Mouse (Mus musculus): ENCODE results near the gene Smim7. TPM values are rescaled to one million over a fixed set of nuclear protein-coding genes. Genes with fewer than 3 reads are reported as not detected.

Smim7 gene
- polyA plus RNA-seq (2012), result 0.66 and 0.97 TPM in 2 replicates

DNA sequence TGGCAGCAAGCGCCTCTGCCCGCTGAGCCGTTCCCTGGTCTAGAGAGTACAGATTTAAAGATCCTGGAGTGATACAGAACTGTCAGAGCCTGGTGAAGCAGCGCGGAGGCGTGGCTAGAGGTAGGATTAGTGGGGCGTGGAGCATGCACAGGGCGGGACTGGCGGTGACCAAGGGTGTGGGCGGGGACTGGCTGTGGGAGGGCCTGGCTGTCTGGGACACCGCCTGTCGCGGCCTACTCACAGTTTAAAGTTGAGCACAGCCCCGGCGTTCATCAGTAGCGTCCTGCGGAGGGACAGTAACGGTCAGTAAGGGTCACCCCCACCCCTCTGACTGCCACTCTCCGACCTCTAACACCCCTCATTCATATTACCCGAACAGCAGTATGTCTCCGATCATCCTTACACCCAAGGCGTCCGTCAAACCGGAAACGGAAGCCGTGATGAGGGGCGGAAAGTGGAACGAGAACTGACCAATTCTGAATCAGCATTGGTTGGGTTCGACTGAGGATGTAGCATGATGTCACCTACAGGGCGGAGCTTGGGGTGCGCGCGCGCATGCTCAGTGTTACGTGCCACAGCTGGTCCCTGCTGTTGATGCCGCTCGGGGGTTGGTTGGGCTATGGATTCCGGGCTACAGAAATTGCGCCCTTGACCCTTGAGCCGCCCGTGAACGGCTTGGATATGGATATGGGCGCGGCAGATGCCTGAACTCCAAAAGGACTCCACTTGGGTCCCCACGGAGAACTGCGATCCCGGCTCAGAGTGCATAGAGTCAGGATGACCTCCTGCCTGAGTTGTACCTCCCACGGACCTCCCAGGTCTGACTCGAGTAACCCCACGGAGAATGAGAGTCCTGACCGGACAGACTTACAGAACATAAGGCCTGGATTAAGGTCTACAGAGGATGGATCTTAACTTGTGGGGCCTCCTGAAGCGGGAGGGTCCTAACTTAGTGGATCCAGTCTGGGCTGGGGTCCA lies at the start of gene Smim7:
Gene Smim7 (minus strand): TSS at position 456 of the 978 bp plus-strand sequence.
- Histone ChIP-seq H3K4me3 (replicated peaks) (peak within 1 kb of the TSS; percentile 91), H3K9me3 (ENCODE audit: control insufficient read depth, low read length) (no peaks in the 10 kb centered on the region), H3K27me3 (ENCODE audit: control insufficient read depth) (peaks cover 11% of the 10 kb centered on the region), H3K4me1 (ENCODE audit: control insufficient read depth) (peaks cover 36% of the 10 kb centered on the region), H3K36me3 (ENCODE audit: control insufficient read depth) (peaks cover 38% of the 10 kb centered on the region)
- TF ChIP-seq GATA1 (IDR thresholded peaks at IDR 0.05; ENCODE audit: low read length) (peak; percentile 19; the same call in 1 of the 2 replicates), TAL1 (IDR thresholded peaks at IDR 0.05; ENCODE audit: low read length) (no peak)

DNA sequence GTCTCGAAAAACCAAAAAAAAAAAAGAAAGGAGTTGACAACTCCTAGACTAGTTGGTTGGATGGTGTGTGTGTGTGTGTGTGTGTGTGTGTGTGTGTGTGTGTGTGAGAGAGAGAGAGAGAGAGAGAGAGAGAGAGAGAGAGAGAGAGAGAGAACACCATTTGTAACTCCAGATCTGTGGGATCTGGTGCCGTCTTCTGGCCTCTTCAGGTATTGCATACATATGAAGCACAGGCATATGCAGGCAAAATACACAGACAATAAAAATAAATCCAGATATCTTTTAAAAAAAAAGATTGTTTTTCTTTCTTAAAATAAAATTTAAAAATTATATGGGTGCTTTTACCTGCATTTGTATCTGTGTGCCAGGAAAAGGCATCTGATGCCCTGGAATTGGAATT lies 19.3 kb upstream of the Smim7 start:
- Histone ChIP-seq H3K36me3 (ENCODE audit: control insufficient read depth) (no peaks in the 10 kb centered on the region), H3K27me3 (ENCODE audit: control insufficient read depth) (no peaks in the 10 kb centered on the region), H3K4me3 (replicated peaks) (no peak overlapping the region), H3K9me3 (ENCODE audit: control insufficient read depth, low read length) (no peaks in the 10 kb centered on the region), H3K4me1 (ENCODE audit: control insufficient read depth) (no peaks in the 10 kb centered on the region)
- no peak for TF ChIP-seq GATA1 (IDR thresholded peaks at IDR 0.05; ENCODE audit: low read length)
- no peak for TF ChIP-seq TAL1 (IDR thresholded peaks at IDR 0.05; ENCODE audit: low read length)

DNA sequence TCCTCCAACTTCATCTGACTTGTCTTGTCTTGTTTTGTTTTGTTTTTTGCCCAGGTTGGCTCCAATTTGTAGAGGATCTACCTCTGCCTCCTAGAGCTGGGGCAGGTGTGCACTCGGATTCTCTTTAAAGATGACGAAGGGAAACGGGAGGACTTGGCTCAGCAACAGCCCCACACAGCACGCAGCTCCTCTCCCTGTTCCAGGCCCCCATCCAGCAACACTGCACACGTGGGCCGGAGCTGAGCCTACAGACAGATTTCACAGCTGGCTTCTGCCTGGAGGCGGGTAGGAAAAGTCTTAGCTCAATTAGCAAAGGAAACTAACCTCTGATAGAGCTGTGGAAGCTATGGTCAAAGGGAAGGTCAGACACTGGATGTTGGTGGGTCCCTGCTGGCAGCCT lies 18.4 kb upstream of the Smim7 start:
- TF ChIP-seq TAL1 (IDR thresholded peaks at IDR 0.05; ENCODE audit: low read length), result no peak
- TF ChIP-seq GATA1 (IDR thresholded peaks at IDR 0.05; ENCODE audit: low read length), result no peak
- H3K9me3 ChIP-seq (ENCODE audit: control insufficient read depth, low read length), result no peaks in the 10 kb centered on the region
- H3K4me3 ChIP-seq (replicated peaks), result no peak overlapping the region
- no peaks in the 10 kb centered on the region for H3K27me3 ChIP-seq (ENCODE audit: control insufficient read depth)
- no peaks in the 10 kb centered on the region for H3K4me1 ChIP-seq (ENCODE audit: control insufficient read depth)
- no peaks in the 10 kb centered on the region for H3K36me3 ChIP-seq (ENCODE audit: control insufficient read depth)

DNA sequence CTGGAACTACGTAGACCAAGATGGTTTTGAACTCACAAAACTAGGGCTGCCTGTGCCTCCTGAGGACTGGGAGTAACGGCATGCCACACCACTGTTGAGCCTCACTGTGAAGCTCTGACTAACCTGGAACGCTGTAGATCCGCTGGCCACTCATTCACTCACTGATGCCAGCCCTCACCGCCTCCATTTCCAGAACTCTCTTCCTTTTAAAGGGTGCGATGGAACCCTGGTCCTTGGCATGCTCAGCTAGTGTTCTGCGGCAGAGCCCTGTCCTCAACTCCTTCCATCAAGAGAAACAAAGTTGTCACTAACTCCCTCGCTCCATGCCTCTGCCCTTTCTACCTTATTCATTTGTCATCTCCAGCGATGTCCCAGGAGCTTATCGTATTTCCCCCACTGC lies 18.0 kb upstream of the Smim7 start:
- Histone ChIP-seq H3K36me3 (ENCODE audit: control insufficient read depth) (no peaks in the 10 kb centered on the region), H3K4me3 (replicated peaks) (no peak overlapping the region), H3K4me1 (ENCODE audit: control insufficient read depth) (peaks cover 1% of the 10 kb centered on the region; the same call in 1 of the 2 replicates), H3K27me3 (ENCODE audit: control insufficient read depth) (no peaks in the 10 kb centered on the region), H3K9me3 (ENCODE audit: control insufficient read depth, low read length) (no peaks in the 10 kb centered on the region)
- TF ChIP-seq TAL1 (IDR thresholded peaks at IDR 0.05; ENCODE audit: low read length) (no peak), GATA1 (IDR thresholded peaks at IDR 0.05; ENCODE audit: low read length) (no peak)

DNA sequence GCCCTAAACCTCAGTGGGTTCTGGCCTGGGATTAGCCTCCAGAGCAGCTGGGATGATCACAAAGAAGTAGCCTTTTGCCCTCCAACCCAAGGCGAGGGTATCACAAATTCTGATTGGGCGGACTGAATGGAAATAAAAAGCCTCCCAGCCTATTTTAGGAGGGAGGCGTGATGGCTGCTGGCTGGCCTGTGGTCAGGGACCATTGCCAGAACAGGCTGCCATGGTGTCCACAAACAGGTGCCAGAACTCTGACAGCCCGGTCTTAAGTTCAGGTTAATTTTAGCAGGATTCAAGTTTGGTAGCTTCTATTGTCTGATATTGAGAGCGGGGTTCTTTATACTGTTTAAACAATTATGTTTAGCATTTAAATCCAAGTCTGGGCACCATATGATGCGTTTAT lies 16.9 kb upstream of the Smim7 start:
- H3K36me3 ChIP-seq (ENCODE audit: control insufficient read depth), result no peaks in the 10 kb centered on the region
- TF ChIP-seq GATA1 (IDR thresholded peaks at IDR 0.05; ENCODE audit: low read length) (no peak), TAL1 (IDR thresholded peaks at IDR 0.05; ENCODE audit: low read length) (no peak)
- H3K4me1 ChIP-seq (ENCODE audit: control insufficient read depth), result peaks cover 4% of the 10 kb centered on the region
- H3K4me3 ChIP-seq (replicated peaks), result no peak overlapping the region
- no peaks in the 10 kb centered on the region for H3K9me3 ChIP-seq (ENCODE audit: control insufficient read depth, low read length)
- H3K27me3 ChIP-seq (ENCODE audit: control insufficient read depth), result no peaks in the 10 kb centered on the region

DNA sequence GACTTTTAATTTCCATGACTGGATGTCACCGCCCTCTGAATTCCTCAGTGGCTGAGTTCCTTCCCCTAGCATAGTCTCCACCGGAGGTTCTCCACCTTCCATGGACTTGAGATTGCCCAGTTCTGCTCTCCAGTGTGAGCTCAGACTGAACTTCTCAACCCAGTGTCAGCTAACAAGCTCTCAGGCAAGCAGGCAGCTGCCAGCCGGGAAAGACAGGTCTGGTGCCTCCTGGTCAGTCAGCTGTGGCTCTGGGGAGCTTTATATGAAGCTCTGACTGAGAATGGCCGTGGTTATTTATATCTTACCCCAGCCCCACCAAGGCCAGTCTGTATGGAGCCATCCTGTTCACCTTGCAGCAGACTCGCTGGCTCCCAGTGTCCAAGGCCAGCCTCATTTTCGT lies 13.5 kb upstream of the Smim7 start:
- peaks cover 6% of the 10 kb centered on the region for H3K4me1 ChIP-seq (ENCODE audit: control insufficient read depth)
- no peak for TF ChIP-seq TAL1 (IDR thresholded peaks at IDR 0.05; ENCODE audit: low read length)
- TF ChIP-seq GATA1 (IDR thresholded peaks at IDR 0.05; ENCODE audit: low read length), result no peak
- H3K36me3 ChIP-seq (ENCODE audit: control insufficient read depth), result no peaks in the 10 kb centered on the region

DNA sequence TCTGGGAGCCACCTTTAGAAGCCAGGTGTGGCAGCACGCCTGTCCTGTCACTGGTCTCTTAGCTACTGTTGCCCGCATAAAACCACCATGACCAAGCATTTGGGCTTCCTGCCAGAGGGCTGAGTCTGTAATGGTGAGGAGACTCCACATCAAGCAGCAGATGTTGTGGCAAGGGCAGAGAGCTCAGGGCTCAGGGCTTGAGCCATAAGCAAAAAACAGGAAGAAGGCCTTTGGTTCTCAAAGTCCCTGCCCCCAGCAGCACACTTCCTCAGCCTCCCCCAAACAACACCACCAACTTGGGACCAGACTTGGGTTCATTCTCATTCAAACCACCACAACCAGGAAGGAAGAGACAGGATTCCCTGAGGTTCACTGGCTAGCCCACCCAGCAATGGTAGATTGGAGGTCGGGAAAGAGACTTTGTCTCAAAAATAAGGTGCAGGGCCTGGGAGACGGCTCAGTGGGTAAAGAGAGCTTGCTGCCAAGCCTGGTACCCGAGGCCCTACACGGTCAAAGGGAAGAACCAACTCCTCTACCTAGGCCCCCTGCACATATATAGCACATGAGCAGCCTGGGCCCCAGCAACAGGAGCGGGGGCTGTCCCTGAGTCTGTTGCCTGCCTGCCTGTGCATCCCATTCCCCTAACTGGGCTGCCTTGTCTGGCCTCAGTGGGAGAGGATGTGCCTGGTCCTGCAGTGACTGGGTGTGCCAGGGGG lies 12.3 kb upstream of the Smim7 start:
- H3K4me3 ChIP-seq (replicated peaks), result no peak overlapping the region
- no peaks in the 10 kb centered on the region for H3K27me3 ChIP-seq (ENCODE audit: control insufficient read depth)
- H3K4me1 ChIP-seq (ENCODE audit: control insufficient read depth), result peaks cover 18% of the 10 kb centered on the region
- TF ChIP-seq GATA1 (IDR thresholded peaks at IDR 0.05; ENCODE audit: low read length) (no peak), TAL1 (IDR thresholded peaks at IDR 0.05; ENCODE audit: low read length) (no peak)
- H3K36me3 ChIP-seq (ENCODE audit: control insufficient read depth), result no peaks in the 10 kb centered on the region
- no peaks in the 10 kb centered on the region for H3K9me3 ChIP-seq (ENCODE audit: control insufficient read depth, low read length)

More for the DNA sequence above, 13.5 kb upstream of the Smim7 start:
- Histone ChIP-seq H3K9me3 (ENCODE audit: control insufficient read depth, low read length) (no peaks in the 10 kb centered on the region), H3K4me3 (replicated peaks) (no peak overlapping the region), H3K27me3 (ENCODE audit: control insufficient read depth) (no peaks in the 10 kb centered on the region)

DNA sequence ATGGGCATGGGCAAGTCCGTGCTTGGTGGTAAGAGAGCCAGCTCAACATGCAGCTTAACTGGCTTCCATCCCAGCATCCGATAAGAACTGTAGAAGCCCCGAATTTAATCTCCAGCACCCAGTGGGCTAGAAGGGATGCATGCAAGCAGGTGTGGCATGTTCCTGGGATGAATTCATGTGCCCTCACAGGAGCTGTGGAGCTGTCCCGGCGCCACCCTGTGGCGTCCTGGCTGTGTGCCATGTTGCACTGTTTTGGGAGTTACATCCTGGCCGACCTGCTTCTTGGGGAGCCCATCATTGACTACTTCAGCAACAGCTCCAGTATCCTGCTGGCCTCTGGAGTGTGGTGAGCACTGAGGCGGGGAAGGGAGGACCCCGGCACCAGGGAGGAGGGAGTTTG lies 8.5 kb upstream of the Smim7 start:
- H3K4me1 ChIP-seq (ENCODE audit: control insufficient read depth), result peaks cover 19% of the 10 kb centered on the region
- no peaks in the 10 kb centered on the region for H3K27me3 ChIP-seq (ENCODE audit: control insufficient read depth)
- no peak overlapping the region for H3K4me3 ChIP-seq (replicated peaks)
- no peaks in the 10 kb centered on the region for H3K36me3 ChIP-seq (ENCODE audit: control insufficient read depth)
- TF ChIP-seq TAL1 (IDR thresholded peaks at IDR 0.05; ENCODE audit: low read length) (no peak), GATA1 (IDR thresholded peaks at IDR 0.05; ENCODE audit: low read length) (no peak)
- H3K9me3 ChIP-seq (ENCODE audit: control insufficient read depth, low read length), result no peaks in the 10 kb centered on the region

DNA sequence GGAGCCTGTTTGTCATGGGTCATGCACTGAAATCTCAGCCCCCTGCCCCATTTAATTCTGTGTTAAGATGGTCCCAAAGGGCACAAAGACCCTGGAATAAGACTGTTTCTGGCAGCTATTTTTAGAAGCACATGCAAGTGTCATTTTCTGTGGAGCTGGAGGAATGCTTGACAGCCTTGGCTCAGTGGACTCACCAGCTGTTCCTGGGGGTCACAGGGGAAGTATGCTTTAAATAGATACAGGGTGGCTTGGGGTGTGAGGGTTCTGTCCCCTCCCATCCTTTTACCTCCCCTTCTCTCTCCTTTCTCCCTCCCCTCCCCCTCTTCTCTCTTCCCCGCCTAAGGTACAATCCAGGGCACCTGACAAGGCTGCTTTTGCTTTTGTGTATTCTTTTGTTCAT lies 7.1 kb upstream of the Smim7 start:
- Histone ChIP-seq H3K36me3 (ENCODE audit: control insufficient read depth) (no peaks in the 10 kb centered on the region), H3K27me3 (ENCODE audit: control insufficient read depth) (peaks cover under 1% of the 10 kb centered on the region), H3K9me3 (ENCODE audit: control insufficient read depth, low read length) (no peaks in the 10 kb centered on the region), H3K4me1 (ENCODE audit: control insufficient read depth) (peaks cover 15% of the 10 kb centered on the region), H3K4me3 (replicated peaks) (no peak overlapping the region)
- TF ChIP-seq GATA1 (IDR thresholded peaks at IDR 0.05; ENCODE audit: low read length) (no peak), TAL1 (IDR thresholded peaks at IDR 0.05; ENCODE audit: low read length) (no peak)
